Mouse (Mus musculus) thymus, postnatal 0 days (tissue): ENCODE data around the gene Angptl6. TPM values are rescaled to one million over a fixed set of nuclear protein-coding genes. Genes with fewer than 3 reads are reported as not detected.
"Not testable (repeated sequence)": the region's sequence is repeated elsewhere in the genome, so short reads cannot be mapped to it uniquely, and the experiment has no call there.

ENCODE experiments used
- DNase-seq: peaks from one replicate; pipeline ENCODE4 v3.0.0-alpha.2; 2015; ENCODE audit warnings: low spot score
- microRNA-seq: library from miRNA; unstranded; fragments of <30 nt; microRNA quantifications from one replicate; pipeline ENCODE4, GENCODE M21; 2016; ENCODE audit warnings: borderline number of aligned reads
- polyA plus RNA-seq: library from polyadenylated mRNA; unstranded; fragments of >200 nt; fragmentation: Nextera tagmentation; extraction: Ambion mirVana; gene quantifications from 2 replicates; pipeline ENCODE4 v1.2.1, GENCODE M21; 2015

Angptl6 gene
- polyA plus RNA-seq, 1 experiment from 2014 or later: 7.3 TPM

- no peak for DNase-seq
Measured at GRCm38 (mm10) chr9:20842211-20842610, 37.3 kb downstream of the Angptl6 start.

- DNase-seq: no peak
Measured at GRCm38 (mm10) chr9:20838931-20839330, 40.6 kb downstream of the Angptl6 start.

GRCm38 (mm10) chr9:20837184-20837947 is 42.2 kb downstream of the Angptl6 start:
- no peak for DNase-seq

GRCm38 (mm10) chr9:20835431-20835954 is 44.0 kb downstream of the Angptl6 start:
- DNase-seq: not testable (repeated sequence)

GRCm38 (mm10) chr9:20834881-20835280 is 44.6 kb downstream of the Angptl6 start:
- DNase-seq: no peak

GRCm38 (mm10) chr9:20830901-20831643 is 48.5 kb downstream of the Angptl6 start:
- DNase-seq: peak; percentile 66

DNA sequence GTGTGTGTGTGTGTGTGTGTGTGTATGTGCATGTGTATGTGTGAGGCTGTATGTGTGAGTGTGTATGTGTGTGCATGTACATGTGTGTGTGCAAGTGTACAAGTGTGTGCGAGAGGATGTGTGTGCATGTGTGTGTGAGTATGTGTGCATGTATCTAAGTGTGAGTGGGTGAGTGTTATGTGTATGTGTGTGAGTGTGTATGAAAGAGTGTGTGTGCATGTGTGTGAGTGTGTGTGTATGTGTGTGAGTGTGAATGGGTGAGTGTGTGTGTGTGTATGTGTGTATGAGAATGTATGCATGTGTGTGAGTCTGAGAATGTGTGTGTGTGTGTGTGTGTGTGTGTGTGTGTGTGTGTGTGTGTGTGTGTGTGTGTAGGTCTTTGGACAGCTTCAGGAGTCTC is 51.4 kb downstream of the Angptl6 start:
- no peak for DNase-seq

DNA sequence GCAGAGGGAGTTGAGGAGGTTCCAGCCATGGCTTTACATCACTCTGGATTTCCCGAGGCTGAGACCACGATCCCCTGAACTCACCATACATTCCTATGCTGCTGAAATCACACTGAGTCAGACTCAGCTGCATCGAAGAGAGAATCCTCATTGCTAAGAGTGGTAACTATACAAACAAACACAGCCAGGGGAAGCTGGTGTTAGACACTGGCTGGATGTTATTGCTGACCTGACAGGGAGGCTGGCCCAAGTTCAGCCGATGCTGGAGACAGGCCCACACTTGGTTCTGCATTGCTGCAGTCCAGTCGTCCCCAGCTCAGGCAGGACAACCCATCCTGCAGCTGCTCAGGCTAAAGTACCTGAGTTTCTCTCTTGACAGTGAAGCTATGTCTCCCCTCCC is 53.7 kb downstream of the Angptl6 start:
- no peak for DNase-seq

Small RNAs within 50 kb of the gene (microRNA-seq; reads per million reads assigned to microRNA genes)
- gene Mir7081: 2.5 reads per million

Other genes starting within 250 kb of the Angptl6 start
- 658 and 685 TPM in 2 replicates for gene Ubl5, start 236.8 kb downstream of the Angptl6 start, polyA plus RNA-seq
- 149 and 159 TPM in 2 replicates for gene Fbxl12, start 235.0 kb downstream of the Angptl6 start, polyA plus RNA-seq
- 54.9 and 56.7 TPM in 2 replicates for gene Pin1, start 227.6 kb downstream of the Angptl6 start, polyA plus RNA-seq
- gene Olfm2, start 133.4 kb downstream of the Angptl6 start, polyA plus RNA-seq: 0.24 and 0.52 TPM in 2 replicates
- gene Col5a3, start 64.7 kb downstream of the Angptl6 start, polyA plus RNA-seq: 1.8 and 1.9 TPM in 2 replicates
- not detected in 2 replicates for gene Rdh8, start 61.2 kb downstream of the Angptl6 start, polyA plus RNA-seq
- gene A230050P20Rik, start 11.1 kb downstream of the Angptl6 start, polyA plus RNA-seq: 9.2 and 15.1 TPM in 2 replicates
- 74.4 and 83.0 TPM in 2 replicates for gene Ppan, start 8.4 kb upstream of the Angptl6 start, polyA plus RNA-seq
- gene Eif3g, start 18.9 kb upstream of the Angptl6 start, polyA plus RNA-seq: 303 and 310 TPM in 2 replicates
- gene Dnmt1, start 80.2 kb upstream of the Angptl6 start, polyA plus RNA-seq: 90.0 and 96.3 TPM in 2 replicates
- gene S1pr2, start 97.1 kb upstream of the Angptl6 start, polyA plus RNA-seq: 12.1 and 12.7 TPM in 2 replicates
- 116 and 130 TPM in 2 replicates for gene Mrpl4, start 123.0 kb upstream of the Angptl6 start, polyA plus RNA-seq
- gene Icam1, start 136.3 kb upstream of the Angptl6 start, polyA plus RNA-seq: 64.8 and 64.9 TPM in 2 replicates
- gene Icam4, start 149.6 kb upstream of the Angptl6 start, polyA plus RNA-seq: 0.31 and 0.48 TPM in 2 replicates
- 0.14 and 0.33 TPM in 2 replicates for gene Icam5, start 152.3 kb upstream of the Angptl6 start, polyA plus RNA-seq
- gene Zglp1, start 187.4 kb upstream of the Angptl6 start, polyA plus RNA-seq: 0.59 and 0.69 TPM in 2 replicates
- gene Gm49373, start 193.4 kb upstream of the Angptl6 start, polyA plus RNA-seq: 0.09 and 0.26 TPM in 2 replicates
- 44.7 and 47.0 TPM in 2 replicates for gene Fdx1l, start 193.9 kb upstream of the Angptl6 start, polyA plus RNA-seq
- 1.2 and 1.6 TPM in 2 replicates for gene Gm38431, start 212.3 kb upstream of the Angptl6 start, polyA plus RNA-seq
- 33.2 and 45.9 TPM in 2 replicates for gene Raver1, start 212.3 kb upstream of the Angptl6 start, polyA plus RNA-seq